Mouse (Mus musculus): ENCODE data around the gene Lin54.
A peak's percentile ranks its signal among the peaks of the same experiment; 100 is the strongest.
"Not testable (repeated sequence)": the region's sequence is repeated elsewhere in the genome, so short reads cannot be mapped to it uniquely, and the experiment has no call there.

Gene Lin54

DNA sequence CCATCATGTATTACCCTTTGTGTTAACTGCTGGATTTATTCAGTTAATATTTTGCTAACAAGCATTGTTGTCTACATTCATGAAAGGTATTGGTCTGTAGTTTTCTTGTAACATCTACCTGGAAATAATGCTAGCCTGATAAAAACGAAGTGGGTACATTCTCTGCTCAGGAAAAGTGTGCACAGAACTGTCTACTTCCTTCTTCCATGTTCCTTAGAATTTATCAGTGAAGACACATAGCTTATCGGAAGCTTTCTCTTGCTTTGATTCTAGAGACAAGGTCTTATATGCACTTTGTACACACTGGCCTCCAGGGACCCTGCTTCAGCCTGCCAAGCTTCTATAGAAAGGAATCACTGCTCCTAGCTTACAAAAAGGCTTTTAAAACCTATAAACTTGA lies 11.1 kb downstream of the Lin54 start:
- no peak for DNase-seq (ENCODE audit: low read depth, low spot score)

DNA sequence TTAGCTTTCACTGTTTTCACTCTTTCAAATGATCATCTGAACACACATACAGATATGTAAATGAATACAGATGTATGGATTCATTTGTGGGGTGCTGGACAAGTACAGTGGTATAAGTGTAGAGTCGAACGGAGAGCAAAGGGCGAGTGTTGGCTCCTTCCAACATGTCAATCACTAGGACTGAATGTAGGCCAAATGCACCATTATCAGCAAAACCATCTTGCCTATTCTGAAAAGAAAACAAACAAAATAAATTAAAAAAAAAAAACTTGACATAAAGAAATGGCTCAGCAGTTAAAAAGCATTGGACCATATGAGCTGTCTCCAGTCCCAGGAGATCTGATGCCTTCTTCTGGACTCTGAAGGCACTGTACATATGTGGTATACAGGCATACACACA lies 12.2 kb downstream of the Lin54 start:
- no peak for DNase-seq (ENCODE audit: low read depth, low spot score)

DNA sequence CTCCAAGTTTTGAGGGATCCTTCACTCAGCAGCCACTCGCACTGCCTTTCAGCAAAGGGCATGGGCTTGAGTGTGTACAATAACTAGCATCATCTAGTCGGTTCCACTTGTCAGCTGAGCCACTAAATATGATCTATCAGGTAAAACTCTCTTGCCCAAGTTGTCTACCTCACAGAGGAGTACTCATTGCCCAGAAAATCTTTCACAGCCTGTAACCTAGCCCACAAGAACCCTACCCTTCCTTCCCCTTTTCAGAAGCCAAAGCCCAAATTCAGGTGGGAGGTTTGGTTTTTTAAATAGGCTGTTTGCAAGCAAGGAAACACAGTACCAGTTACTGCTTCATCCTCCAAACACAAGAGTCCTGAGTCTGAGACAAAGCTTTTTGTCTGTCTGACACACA lies 13.3 kb downstream of the Lin54 start:
- no peak for DNase-seq (ENCODE audit: low read depth, low spot score)

DNA sequence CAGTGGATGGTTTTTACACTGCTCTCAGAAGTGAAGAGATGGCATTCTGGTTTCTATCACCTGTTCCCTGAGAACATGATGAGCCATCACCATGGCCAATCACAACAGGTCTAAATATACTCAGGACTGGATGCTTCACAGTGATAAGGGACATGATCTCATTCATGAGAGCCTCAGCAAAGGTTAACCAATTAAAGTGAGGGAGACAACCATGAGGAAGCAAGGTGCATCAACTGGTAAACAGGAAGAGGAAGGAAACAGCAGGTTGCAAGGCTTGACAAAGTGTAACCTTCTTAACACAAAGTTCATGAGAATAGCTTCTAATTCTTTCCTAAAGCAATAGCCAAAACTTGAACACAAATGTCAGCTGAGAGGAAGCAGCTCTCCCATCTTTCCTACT lies 16.9 kb downstream of the Lin54 start:
- no peak for DNase-seq (ENCODE audit: low read depth, low spot score)

DNA sequence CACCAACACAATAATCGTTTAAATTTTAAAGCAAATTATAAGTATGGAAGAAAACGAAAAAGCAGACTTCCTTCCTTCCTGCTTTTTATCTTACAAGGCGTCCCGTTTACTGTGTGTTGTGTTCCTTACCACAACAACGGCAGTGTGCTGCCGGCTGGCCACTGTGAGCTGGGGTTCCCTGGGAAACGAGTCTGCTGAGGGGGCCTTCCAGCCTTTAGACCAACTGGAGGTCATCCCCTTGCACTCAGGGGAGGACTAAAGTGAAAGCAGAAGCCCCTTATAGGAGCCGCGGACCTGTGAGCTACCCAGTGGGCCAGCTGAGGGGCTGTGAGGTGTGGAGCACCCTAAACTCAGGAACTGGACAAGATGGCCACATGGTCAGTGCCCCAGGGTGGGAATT lies 22.8 kb downstream of the Lin54 start:
- no peak for DNase-seq (ENCODE audit: low read depth, low spot score)

DNA sequence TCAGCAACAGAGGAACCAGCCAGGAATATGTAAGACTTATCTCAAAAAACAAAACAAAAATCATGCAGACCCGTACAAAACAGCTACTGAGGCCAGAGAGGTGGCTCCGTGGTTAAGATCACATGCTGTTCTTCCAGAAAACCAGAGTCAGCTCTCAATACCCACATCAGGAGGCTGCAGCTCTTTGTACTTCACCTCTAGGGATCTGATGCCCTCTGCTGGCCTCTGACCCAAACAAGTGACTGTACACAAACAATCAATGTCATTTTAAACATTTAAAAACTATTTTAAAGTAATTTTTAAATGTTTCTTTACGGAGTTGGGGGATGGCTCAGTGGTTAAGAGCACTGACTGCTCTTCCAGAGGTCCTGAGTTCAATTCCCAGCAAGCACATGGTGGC lies 24.1 kb downstream of the Lin54 start:
- peak; percentile 47 for DNase-seq (ENCODE audit: low read depth, low spot score)

DNA sequence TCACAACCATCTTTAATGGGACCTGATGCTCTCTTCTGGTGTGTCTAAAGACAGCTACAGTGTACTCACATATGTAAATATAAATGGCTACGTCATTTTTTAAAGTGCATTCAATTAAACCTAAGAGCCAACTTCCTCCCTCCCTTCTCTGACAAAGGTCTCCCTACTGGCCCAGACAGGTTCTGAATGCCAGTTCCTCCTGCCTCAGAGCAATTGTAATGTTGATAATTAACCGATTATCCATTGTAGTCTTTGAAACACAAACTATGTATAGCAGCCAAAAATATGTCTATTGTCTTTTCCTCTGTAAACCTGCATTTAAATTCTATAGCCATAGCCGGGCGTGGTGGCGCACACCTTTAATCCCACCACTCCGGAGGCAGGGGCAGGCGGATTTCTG lies 33.1 kb downstream of the Lin54 start:
- peak; percentile 94 for DNase-seq (ENCODE audit: low read depth, low spot score)

DNA sequence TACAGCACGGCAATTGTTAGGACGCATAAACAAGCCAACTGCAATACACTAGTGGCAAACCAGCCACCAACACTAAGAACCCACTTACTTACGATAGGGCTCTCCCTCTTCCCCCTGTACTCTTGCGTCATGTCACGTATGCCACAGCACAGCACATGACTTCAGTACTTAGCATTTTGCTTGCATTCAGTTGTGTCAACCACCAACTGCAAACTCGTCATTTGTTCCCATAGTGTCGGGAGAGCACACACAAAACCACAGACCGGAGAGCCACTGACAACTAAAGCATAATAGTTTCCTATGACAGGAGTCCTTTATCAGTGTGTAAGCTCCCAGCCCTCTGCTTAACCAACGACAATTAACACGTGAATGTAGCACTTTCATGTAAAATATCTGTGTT lies 33.8 kb downstream of the Lin54 start:
- peak; percentile 29 for DNase-seq (ENCODE audit: low read depth, low spot score)

DNA sequence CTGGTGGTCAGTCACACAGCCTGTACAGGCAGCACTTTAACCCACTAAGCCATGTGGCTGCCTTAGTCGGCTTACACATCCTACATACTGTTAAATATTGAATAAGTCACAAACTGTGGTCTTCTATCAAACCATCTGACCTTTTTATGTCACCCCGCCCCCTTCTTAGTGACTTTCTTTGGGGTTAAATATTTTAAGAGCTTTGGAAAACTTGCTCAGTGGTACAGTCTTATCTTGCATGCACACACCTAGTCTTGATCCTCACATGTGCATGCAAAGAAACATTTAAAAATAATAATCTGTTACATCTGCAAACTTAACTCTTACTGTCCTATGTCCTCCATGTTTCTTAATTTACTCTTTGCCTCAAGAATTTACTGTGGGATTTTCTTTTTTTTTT lies 38.1 kb downstream of the Lin54 start:
- DNase-seq (ENCODE audit: low read depth, low spot score): no peak

DNA sequence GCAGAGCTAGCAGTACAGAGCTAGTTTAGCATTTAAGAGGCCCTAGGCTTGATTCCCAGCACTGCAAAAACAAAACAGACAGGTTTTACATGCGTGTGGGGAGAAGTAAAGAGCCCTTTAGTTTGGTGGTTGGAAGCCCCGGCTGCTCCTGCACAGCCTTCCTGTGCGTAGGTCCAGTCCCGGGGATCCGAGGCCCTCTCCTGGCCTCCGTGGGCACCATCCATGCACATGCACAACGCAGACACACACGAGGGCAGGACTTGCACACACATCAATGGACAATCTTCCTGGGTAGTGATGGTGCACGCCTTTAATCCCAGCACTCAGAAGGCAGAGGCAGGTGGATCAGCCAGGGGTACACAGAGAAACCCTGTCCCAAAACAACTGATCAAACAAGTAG lies 38.9 kb downstream of the Lin54 start:
- DNase-seq (ENCODE audit: low read depth, low spot score): no peak

DNA sequence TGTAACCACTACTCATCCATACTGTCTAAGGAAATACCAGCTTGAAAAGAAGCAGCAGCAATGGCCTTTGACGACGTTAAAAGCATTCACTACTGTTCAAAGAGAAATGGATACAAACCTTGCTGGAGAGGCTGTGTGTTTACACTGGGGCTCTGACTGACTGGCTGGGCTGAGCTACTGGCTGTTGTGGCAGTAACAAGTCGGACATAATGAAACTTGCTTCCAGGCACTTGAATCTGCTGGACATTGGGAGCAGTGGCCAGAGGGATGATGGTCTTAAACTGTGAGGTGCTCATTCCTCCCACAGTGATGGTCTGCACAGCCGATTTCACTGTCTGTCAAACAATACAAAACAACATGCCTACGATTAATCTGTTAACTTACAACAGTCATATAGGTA lies 41.0 kb downstream of the Lin54 start:
- DNase-seq (ENCODE audit: low read depth, low spot score): no peak

DNA sequence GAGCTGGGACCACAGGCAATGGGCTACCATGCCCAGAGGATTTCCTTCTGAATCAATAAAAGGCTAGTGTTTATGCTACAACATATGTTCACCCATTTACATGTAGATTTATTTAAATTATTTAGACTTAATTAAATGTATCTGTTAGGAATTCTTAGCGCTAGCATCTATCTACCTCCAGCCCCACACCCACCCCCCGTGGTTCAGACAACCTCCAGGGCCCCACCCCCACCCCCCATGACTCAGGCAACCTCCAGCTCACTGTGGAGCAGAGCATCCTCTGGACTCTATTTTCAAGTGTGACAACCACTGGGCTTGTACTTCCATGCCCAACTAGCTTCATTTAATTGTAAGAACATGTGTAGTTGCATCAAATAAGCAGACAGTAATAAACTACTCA lies 48.6 kb downstream of the Lin54 start:
- peak; percentile 58 for DNase-seq (ENCODE audit: low read depth, low spot score)

DNA sequence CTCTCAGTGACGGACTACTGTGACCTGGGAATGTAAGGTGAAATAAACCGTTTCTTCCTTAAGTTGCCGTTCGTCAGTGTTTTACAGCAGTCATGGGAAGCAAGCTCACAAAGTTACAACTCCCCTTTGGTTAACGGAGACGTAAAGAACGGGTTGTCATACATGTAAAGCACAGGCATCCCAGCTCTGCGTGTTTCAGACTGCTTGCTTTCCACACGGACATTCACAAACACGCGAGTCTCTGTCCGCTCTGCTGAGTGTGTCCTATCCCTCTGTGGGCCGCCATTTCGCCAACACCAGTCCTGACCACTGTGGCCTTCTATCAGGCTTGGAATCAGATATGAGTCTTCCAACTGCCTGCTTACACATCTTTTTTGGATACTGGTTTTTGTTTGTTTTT lies 61.6 kb downstream of the Lin54 start:
- DNase-seq (ENCODE audit: low read depth, low spot score): no peak

DNA sequence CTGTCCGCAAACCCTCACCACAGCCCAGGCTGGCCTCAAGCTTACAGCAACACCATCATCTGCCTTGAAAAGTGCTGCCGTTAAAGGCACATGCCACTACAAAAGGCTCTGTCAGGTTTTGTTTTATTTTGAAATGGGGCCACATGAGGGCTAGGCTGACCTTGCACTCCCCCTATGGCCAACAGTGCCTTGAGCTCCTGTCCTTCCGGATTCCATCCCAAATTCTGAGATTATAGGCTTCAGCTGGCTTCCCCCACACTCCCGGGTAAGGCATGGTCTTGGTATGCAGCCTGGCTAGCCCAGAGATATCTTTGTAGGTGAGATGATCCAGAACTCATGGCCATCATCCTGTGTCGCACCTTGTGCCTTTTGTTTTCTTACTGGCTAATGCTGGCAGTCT lies 62.5 kb downstream of the Lin54 start:
- no peak for DNase-seq (ENCODE audit: low read depth, low spot score)

DNA sequence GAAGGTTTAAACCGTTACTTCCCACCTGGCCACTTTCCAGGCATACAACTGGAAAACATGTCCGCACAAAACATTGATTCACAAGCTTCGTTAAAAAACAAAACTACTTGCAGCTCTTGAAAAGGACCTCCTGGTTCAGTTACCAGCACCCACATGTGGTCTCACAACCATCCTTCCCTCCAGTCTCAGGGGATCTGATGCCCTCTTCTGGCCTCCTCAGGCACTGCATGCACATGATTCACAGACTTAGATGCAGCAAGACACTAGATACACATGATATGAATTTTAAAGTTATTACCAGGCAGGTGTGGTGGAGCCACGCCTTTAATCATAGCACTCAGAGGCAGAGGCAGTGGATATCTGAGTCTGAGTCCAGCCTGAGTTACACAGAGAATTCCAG lies 63.4 kb downstream of the Lin54 start:
- peak; percentile 70 for DNase-seq (ENCODE audit: low read depth, low spot score)

DNA sequence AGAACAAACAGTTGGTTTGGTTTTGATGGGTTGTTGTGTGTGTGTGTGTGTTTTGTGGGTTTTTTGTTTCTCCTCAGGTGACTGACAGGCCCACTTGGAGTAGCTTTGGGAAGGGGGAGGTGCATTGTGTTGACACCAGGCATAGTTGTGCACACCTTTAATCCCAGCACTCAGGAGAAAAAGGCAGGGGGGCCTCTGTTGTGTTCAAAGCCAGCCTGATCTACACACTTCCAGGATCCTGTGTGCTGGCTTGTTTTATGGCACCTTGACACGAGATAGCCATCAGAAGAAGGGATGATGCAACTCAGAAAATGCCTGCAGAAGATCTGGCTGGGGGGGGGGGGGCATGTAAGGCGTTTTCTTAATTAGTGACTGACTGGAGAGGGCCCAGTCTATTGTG lies 69.5 kb downstream of the Lin54 start:
- DNase-seq (ENCODE audit: low read depth, low spot score): no peak

DNA sequence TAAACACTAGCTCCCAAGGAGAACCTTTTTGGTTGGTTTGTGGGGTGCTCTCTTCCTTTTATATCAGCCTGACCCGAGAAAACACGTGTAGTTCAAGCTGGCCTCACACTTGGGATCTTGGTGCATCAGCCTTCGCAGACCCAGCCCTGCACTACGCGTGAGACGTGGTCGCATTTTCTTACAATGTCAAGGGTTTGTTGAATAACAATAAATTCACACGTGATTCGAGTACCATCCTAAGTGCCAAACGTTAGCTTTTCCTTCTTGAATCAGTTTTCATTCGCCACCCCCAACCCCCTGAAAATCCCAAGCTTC lies 70.4 kb downstream of the Lin54 start:
- peak; percentile 58 for DNase-seq (ENCODE audit: low read depth, low spot score)

DNA sequence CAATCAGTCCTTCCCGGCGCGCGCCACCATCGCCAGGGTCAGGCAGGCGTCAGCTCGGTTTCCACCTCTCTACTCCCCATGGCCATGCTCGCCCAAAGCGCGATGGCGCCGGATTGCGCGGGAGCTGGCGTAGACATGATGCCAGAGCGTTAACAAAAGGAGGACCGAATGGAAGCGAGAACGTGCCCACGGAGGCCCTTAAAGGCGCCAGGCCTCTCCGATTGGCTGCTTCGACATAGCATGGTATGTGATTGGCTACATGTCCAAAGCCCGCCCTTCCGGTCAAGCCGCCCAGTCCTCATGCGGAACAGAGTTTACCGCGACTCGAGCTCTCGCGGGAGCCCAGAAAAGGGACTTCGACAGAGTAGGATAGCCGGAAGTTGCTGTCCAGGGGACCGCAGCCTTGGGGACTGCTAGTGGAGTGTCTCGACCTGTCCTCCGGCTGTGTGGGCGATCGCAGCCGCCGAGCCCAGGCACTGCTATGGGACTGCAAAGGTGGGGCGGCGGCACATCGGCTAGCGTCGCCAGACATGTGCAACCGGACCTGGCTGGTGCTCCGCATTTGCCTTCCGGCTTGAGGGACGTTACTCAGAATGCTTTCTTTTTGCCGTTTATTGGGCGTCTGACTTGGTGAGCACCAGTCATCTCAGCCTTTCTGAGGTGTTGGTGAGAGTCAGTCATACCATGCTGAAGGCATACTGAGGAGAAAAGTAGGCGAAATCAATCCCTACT lies 70.9 kb downstream of the Lin54 start:
- DNase-seq (ENCODE audit: low read depth, low spot score): peak; percentile 99

DNA sequence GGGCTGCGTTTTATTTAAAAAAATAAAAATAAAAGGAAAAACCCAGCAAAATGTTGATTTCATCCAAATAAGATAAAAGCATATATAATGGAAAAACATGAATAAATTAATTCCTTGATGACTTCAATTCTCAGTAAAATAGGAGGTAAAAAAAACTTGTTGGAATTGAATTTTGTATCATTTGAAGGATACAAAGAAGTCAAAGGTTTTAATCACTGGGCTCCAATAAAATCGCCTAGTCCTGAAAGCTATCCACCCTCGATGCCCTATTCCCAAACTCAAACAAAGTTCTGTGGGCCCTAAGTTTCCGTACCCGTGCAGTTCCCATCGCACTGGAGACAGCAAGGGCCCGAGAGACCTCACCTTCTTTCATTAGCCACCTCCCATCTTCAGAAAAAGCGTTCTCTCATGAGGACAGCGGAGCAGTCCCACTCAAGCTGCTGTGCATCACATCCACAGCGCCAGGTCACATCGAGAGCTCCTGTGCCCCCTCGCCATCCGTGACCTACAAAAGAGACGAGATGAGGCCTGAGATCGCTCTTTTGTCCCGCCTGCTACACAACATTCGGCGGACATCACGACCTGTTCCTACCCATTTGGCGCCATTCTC lies 71.6 kb downstream of the Lin54 start:
- peak; percentile 84 for DNase-seq (ENCODE audit: low read depth, low spot score)

DNA sequence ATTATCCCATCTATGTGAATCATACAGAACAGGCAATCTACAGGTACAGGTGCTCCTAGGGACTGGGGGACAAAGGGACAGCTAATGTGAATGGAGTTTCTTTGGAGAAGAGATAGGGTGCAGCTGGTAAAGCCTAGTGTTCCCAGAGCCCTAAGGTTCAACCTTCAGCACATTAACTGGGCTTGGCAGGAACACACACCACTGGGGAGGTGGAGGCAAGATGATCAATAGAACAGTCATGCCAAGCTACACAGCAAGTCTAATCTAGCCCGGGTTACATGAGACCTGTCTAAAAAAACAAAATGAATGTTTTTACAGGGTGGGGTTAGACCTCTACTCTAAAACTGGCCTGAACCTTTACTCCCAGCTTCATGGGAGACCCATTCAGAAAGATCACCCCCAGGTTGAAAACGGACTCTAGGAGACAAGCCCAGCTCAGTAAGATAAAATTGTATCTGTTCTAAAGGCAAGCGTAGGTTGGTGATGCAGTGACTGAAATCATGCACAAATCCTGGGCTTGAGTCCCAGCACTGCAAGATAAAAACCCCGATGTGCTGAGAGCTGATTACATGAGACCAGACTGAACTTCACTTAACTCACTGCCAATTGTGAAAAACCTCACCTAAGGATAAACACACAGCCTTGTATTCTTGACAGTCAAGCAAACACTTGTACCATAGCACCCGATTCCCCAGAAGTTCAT lies 72.3 kb downstream of the Lin54 start:
- no peak for DNase-seq (ENCODE audit: low read depth, low spot score)

DNA sequence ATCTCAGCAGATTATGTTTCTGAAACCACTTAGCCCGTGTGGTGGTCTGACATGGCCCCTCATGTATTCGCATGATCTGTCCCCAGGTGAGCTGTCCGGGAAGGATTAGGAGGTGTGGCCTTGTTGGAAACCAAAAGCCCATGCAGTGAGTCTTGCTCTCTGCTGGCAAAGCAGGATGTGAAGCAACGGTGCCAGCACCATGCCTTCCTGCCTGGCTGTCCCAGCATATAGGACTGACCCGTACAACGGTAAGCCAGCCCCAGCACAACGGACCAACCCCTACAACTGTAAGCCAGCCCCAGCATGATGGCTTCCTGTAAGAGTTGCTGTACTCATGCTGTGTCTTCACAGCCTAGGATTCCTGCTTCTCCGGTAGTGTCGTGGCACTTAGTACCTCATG lies 73.2 kb downstream of the Lin54 start:
- no peak for DNase-seq (ENCODE audit: low read depth, low spot score)

DNA sequence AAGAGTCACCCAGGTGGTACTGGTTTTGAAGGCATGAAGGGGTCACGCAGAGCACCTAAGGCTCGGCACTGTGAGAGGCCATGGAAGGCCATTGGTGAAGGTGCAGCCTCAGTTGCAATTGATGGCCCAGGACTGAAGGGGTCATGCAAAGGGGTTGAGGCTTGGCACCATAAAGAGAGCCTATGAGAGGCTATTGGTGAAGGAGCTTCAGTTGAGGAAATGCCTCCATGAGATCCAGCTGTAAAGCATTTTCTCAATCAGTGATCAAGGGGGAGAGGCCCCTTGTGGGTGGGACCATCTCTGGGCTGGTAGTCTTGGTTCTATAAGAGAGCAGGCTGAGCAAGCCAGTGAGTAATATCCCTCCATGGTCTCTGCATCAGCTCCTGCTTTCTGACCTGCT lies 74.6 kb downstream of the Lin54 start:
- not testable (repeated sequence) for DNase-seq (ENCODE audit: low read depth, low spot score)

DNA sequence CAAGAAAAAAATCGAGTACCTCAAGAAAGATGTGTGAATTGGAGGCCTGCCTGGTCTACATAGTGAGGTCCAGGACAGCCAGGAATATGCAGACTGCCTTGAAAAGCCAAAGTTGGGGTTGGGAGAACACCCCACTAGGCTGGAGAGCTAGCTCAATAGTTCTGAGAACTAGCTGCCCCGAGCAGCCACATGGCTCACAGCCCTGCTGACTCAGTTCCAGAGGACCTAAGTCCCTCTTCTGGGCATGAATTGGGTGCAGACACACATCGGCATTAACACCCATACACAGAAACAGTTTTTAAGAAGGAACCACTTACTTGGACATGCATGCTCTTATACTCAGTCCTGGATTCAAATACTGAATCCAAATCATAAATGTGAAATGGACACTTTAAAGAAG lies 76.2 kb downstream of the Lin54 start:
- DNase-seq (ENCODE audit: low read depth, low spot score): no peak

Measured in R1 (cell line).